Mouse (Mus musculus): Measurements from ENCODE around the gene Scaf11. TPM values are rescaled to one million over a fixed set of nuclear protein-coding genes. Genes with fewer than 3 reads are reported as not detected.

Gene Scaf11
- 7.7 and 29.9 TPM in 2 replicates for polyA plus RNA-seq (2012; ENCODE audit: low replicate concordance)

GRCm38 (mm10) chr15:96460730-96461540, at the start of gene Scaf11:
Gene Scaf11, minus strand, starts transcription at chr15:96460843.

Other genes with a start within 250 kb of the Scaf11 start
- 12.8 and 19.6 TPM in 2 replicates for gene Arid2, start 173.3 kb downstream of the Scaf11 start, polyA plus RNA-seq (2012; ENCODE audit: low replicate concordance)
- 49.9 and 99.9 TPM in 2 replicates for gene Slc38a1, start 182.1 kb upstream of the Scaf11 start, polyA plus RNA-seq (2012; ENCODE audit: low replicate concordance)
- 19.0 and 28.8 TPM in 2 replicates for gene Slc38a2, start 238.9 kb upstream of the Scaf11 start, polyA plus RNA-seq (2012; ENCODE audit: low replicate concordance)

Measured in leukemia stem cell, adult 10-12 weeks (primary cell).